Comparison of ENCODE assay signal across 19 mouse cellular contexts in the genomic region with DNA sequence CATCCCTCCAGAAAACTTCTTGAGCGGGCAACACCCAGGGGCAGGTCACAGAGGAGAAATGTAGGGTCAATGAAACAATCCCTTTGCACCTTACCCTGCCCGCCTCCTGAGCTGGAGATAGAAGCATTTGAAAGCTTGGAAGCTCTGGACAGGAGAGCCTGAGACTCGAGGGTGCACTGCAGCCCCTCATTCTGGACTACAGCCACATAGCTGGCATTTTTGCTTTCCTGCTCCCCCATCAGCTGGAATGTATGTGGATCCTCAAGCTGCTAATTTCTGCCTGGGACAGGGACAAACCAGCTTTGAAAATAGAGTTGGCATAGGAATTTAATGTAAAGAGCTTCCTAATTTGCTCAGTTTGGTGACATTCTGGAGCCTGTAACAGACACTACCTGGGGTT.
A peak's percentile ranks its signal among the peaks of the same experiment; 100 is the strongest.
DNase-seq lines count a peak whose midpoint lies in the region; ATAC-seq lines count a peak whose summit lies in the region.
"Had no signal": no experiment of that assay in that cellular context is flagged by ENCODE, and none has a peak within 500 bp of the region (broad histone marks: within the 10 kb centered on the region; RNA-seq: fewer than 3 reads in every experiment).

No protein-coding gene starts in this region.

- H3K4me1 ChIP-seq in heart, embryonic 13.5 days = peaks cover 48% of the 10 kb centered on the region
- peaks cover 15% of the 10 kb centered on the region; the same call in 1 of the 2 replicates for H3K4me1 ChIP-seq in kidney, embryonic 16.5 days (ENCODE audit: insufficient read depth, low read length)
- H3K4me1 ChIP-seq: hindbrain, embryonic 15.5 days; midbrain, embryonic 12.5 days had no signal

- WGBS in heart, embryonic 13.5 days = 30% methylated on average over 3 of the region's 3 CpGs
- 60% methylated on average over 3 of the region's 3 CpGs for WGBS in kidney, embryonic 16.5 days

- H3K27me3 ChIP-seq in heart, embryonic 13.5 days (replicated peaks) = no peaks in the 10 kb centered on the region
- no peaks in the 10 kb centered on the region for H3K27me3 ChIP-seq in kidney, embryonic 16.5 days (ENCODE audit: insufficient read depth, low read length)
- H3K27me3 ChIP-seq: embryonic facial prominence, embryonic 15.5 days; hindbrain, embryonic 15.5 days; midbrain, embryonic 12.5 days had no signal

- no peak overlapping the region for H3K4me3 ChIP-seq in heart, embryonic 13.5 days
- no peak overlapping the region for H3K4me3 ChIP-seq in kidney, embryonic 16.5 days (ENCODE audit: low read length)
- H3K4me3 ChIP-seq: embryonic facial prominence, embryonic 15.5 days; hindbrain, embryonic 15.5 days; midbrain, embryonic 12.5 days had no signal

- peak overlapping the region; percentile 66 for H3K27ac ChIP-seq in heart, embryonic 13.5 days (replicated peaks)
- no peak overlapping the region for H3K27ac ChIP-seq in kidney, embryonic 16.5 days (ENCODE audit: low read length)
- H3K27ac ChIP-seq: embryonic facial prominence, embryonic 15.5 days; hindbrain, embryonic 15.5 days; midbrain, embryonic 12.5 days; stomach, postnatal 0 days had no signal

- intact Hi-C loops in heart, postnatal 25 days (cut with DNase I) = no loop called here
- intact Hi-C loops in gastrocnemius, postnatal 36 days (cut with DNase I) = no loop called here

- no peaks in the 10 kb centered on the region for H3K9me3 ChIP-seq in heart, embryonic 13.5 days
- peaks cover 4% of the 10 kb centered on the region; the same call in 1 of the 2 replicates for H3K9me3 ChIP-seq in kidney, embryonic 16.5 days (ENCODE audit: low read length)
- H3K9me3 ChIP-seq: embryonic facial prominence, embryonic 15.5 days; hindbrain, embryonic 15.5 days; midbrain, embryonic 12.5 days had no signal

- no peak overlapping the region for H3K9ac ChIP-seq in heart, embryonic 13.5 days
- no peak overlapping the region for H3K9ac ChIP-seq in kidney, embryonic 16.5 days (replicated peaks; ENCODE audit: low read length)
- H3K9ac ChIP-seq: embryonic facial prominence, embryonic 15.5 days; forebrain, postnatal 0 days; hindbrain, embryonic 15.5 days; midbrain, embryonic 12.5 days had no signal

- H3K4me2 ChIP-seq in heart, embryonic 13.5 days = peak overlapping the region; percentile 20
- H3K4me2 ChIP-seq in kidney, embryonic 16.5 days (replicated peaks; ENCODE audit: low read depth, low read length) = no peak overlapping the region
- H3K4me2 ChIP-seq: embryonic facial prominence, embryonic 15.5 days; hindbrain, embryonic 15.5 days; midbrain, embryonic 12.5 days had no signal

- peaks cover 38% of the 10 kb centered on the region for H3K36me3 ChIP-seq in heart, embryonic 13.5 days
- 0 out of 2 replicates have a peak, but pooled peaks cover 3% of the 10 kb centered on the region for H3K36me3 ChIP-seq in kidney, embryonic 16.5 days (ENCODE audit: insufficient read depth, low read length)
- H3K36me3 ChIP-seq: hindbrain, embryonic 15.5 days; midbrain, embryonic 12.5 days had no signal

- no peak for ATAC-seq in heart, embryonic 13.5 days (ENCODE audit: extremely low read depth, insufficient number of reproducible peaks, low FRiP score, low TSS enrichment)
- no peak for ATAC-seq in kidney, embryonic 16.5 days (ENCODE audit: low FRiP score, low TSS enrichment)
- ATAC-seq: activated CD4-positive, CD25-positive, alpha-beta regulatory T cell, adult 4 months; forebrain, postnatal 0 days; intestine, postnatal 0 days had no signal

- no peak for DNase-seq in heart, postnatal 25 days (ENCODE audit: low spot score)
- peak; percentile 49 for DNase-seq in kidney, postnatal 10 days
- peak; percentile 9 to 32 for DNase-seq in lung, postnatal 4 days
- DNase-seq in lung, adult 18-20 months = no peak
- peak; percentile 51 for DNase-seq in heart, postnatal 4 days
- no peak for DNase-seq in gastrocnemius, postnatal 36 days
- DNase-seq: adrenal gland, postnatal 10 days; cerebellum, adult 9-10 months; forebrain, postnatal 0 days; liver; right cerebral cortex, postnatal 4 days had no signal

Comparison
In these comparisons a context has a peak if more than half of its experiments do, and no peak if none do; other contexts are left out.
1. DNase-seq: peak in kidney, postnatal 10 days (single experiment), lung, postnatal 4 days (2 of 2) and heart, postnatal 4 days (single experiment); none in heart, postnatal 25 days (single experiment), lung, adult 18-20 months (0 of 2) and gastrocnemius, postnatal 36 days (0 of 2).